Mouse (Mus musculus) heart, postnatal 4 days (tissue): ENCODE data around the gene Gm3285. TPM values are rescaled to one million over a fixed set of nuclear protein-coding genes. Genes with fewer than 3 reads are reported as not detected.

ENCODE experiments used
- DNase-seq: peaks from one replicate; pipeline ENCODE4 v3.0.0; 2021
- total RNA-seq, 2 experiments: library from RNA; stranded (reverse); gene quantifications; 2 replicates each; pipeline ENCODE4 v1.2.3; 2021

The Gm3285 gene
- not detected for total RNA-seq

DNA sequence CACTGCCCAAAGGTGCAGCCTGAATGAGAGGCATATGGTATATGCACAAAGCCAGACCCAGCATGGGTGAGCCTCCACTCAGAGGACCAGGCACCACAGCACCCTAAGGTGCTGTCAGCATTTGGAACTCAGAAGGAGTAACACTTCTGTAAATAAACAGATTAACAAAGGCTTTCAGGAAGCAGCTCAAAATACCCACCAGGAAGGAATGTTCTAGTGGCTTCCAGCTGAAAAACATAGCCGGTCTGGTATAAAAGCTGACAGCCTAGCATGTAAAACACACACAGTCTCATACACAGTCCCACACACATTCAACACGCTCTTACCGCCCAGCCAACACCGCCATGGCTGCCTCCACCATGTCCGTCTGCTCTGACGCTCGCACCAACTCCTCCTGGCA is at the start of gene Gm3285:
Gene Gm3285 (plus strand): TSS at position 301 of the 400 bp plus-strand sequence.
- no peak for DNase-seq

- no peak for DNase-seq
These were observed 47.4 kb upstream of the Gm3285 start, which contains the start of gene Gm2696 for GRCm38 (mm10) chr10:77814382-77814781. Gene Gm2696, plus strand, starts transcription at chr10:77814682.

DNA sequence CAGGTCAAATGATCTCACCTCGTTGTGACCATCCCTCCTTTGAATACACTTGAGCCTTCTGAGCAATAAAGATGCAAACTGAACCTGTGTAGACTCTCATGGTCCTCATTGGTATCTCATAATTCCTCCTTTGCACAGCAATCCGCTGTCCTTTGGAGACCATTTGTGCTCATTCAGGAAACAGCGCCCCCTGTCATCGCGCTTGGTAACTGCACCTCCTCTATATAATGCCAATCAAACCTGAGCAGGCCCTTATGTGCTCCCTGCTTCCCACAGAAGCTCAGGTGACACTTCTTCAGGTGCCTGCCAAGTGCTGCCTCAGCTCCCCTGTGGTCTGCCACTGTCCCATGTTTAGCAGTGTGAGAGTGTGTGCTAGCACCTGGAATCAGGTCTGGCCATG is 46.3 kb upstream of the Gm3285 start:
- peak; percentile 32 for DNase-seq

- no peak for DNase-seq
These were observed 43.3 kb upstream of the Gm3285 start for GRCm38 (mm10) chr10:77818523-77818922.

GRCm38 (mm10) chr10:77819203-77819602 is 42.6 kb upstream of the Gm3285 start:
- no peak for DNase-seq

DNA sequence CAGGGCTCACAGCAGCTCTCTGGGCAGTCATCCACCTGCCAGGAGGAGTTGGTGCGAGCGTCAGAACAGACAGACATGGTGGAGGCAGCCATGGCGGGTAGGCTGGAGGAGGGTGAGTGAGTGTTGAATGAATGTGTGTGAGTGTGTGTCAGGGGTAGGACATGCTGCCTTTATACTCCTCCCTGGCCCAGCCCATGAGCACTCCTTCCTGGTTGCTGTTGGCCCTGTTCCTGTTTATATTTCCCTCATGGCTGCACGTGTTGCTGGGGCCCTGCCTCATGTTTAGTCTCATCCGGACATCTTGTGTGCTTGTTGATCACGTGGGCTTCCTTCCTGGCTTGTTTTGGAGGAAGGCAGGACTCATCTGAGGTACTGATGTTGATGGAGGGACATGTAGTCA is 34.8 kb upstream of the Gm3285 start, which contains the start of gene Krtap10-4:
Gene Krtap10-4 (minus strand): TSS at position 145 of the 400 bp plus-strand sequence.
- no peak for DNase-seq

DNA sequence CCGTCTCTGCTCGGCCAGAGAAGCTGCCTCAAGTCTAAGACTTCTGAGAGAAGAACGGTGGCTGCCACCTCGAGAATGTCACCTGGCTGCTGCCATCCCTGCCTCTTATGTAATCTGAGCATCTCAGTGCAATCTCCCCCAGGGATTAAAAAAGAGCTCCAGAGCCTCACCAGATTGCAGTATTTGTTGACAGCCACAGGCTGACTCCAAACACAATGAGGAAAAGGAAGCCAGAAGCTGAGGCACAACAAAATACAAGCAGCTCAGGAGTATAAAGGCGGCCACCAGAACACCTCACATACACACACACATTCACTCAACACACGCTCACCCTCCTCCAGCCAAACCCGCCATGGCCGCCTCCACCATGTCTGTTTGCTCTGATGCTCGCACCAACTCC is 26.1 kb upstream of the Gm3285 start, which contains the start of gene Krtap10-10:
Gene Krtap10-10 (plus strand): TSS at position 301 of the 400 bp plus-strand sequence.
- DNase-seq, result no peak

DNA sequence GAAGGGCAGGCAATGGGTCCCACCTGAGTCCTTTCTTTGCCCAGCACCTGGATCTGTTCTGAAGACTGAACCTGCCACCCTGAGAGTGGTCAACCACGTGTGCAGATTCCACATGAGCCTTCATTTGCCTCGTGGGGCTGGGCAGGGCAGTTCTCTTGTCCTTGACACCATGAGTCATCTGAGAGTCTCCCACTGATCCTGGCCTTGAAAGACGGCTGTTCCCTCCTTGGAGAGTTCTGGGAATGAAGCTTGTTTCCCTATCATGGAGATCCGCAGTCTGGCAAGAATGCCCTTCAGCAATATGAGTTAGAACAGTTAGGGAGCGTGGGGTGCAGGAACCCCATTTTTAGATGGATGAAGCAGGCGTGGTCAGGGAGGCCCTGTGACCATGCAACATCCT is 22.8 kb upstream of the Gm3285 start:
- DNase-seq, result no peak

- no peak for DNase-seq
These were observed 15.3 kb upstream of the Gm3285 start, which contains the start of gene Gm36176 for GRCm38 (mm10) chr10:77846503-77846902. Gene Gm36176, plus strand, starts transcription at chr10:77846803.

DNA sequence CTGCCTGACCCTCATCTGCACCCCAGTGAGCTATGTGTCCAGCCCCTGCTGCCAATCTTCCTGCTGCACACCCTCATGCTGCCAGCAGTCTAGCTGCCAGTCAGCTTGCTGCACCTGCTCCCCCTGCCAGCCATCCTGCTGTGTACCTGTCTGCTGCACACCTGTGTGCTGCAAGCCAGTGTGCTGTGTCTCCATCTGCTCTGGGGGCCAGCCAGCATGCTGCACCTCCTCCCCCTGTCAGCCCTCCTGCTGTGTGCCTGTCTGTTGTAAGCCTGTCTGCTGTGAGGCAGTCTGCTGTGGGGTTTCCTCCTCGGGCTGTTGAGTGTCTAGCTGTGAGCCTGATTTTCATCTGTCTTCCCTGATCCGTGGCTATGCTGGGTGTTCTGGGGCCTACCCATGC is 14.8 kb upstream of the Gm3285 start:
- no peak for DNase-seq

DNA sequence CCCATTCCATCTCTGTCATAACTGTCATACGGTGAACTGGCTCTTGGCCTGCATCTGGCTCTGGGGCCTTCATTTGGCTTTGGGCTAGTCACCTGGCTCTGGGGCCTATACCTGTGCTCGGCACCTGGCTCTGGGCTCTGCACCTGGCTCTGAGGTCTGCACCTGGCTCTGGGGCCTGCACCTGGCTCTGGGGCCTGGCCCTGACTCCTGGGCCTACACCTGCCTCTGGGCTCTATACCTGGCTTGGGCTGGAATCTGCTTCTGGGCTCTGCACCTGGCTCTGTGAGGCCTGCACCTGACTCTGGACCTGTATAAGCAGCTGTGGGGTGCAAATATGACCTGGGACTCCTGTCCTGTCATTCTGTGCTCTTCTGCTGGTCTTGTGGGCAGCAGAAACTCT is 14.2 kb upstream of the Gm3285 start:
- no peak for DNase-seq

GRCm38 (mm10) chr10:77852559-77852958 is 9.2 kb upstream of the Gm3285 start, which contains the start of gene Gm10318:
Gene Gm10318, plus strand, starts transcription at chr10:77852859.
- DNase-seq, result no peak

GRCm38 (mm10) chr10:77864067-77864761 is 2.4 kb downstream of the Gm3285 start:
- peak; percentile 11 for DNase-seq

GRCm38 (mm10) chr10:77864762-77865143 is 3.0 kb downstream of the Gm3285 start:
- no peak for DNase-seq

DNA sequence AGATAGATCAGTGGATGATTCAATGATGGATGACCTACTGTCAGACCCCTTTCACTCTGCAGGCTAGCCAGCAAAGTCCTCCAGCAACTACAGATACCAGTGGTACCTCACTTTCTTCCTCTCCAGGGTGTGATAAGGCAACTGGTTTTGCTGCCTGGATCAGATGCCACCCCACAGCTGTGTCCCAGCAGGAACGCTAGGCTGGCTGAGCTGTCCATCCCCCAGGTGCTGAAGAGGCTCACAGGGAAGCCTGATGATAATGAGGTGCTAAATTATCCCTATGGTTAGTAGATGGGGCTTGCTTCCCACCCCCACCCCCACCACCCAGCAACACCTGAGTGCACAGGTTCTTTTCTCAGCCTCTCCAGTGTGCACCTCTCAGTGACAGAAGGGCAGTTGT is 5.8 kb downstream of the Gm3285 start:
- peak; percentile 42 for DNase-seq

GRCm38 (mm10) chr10:77869651-77870050 is 7.9 kb downstream of the Gm3285 start:
- no peak for DNase-seq

- peak; percentile 57 for DNase-seq
These were observed 17.2 kb downstream of the Gm3285 start for GRCm38 (mm10) chr10:77878985-77879384.

GRCm38 (mm10) chr10:77880305-77880704 is 18.5 kb downstream of the Gm3285 start:
- no peak for DNase-seq

DNA sequence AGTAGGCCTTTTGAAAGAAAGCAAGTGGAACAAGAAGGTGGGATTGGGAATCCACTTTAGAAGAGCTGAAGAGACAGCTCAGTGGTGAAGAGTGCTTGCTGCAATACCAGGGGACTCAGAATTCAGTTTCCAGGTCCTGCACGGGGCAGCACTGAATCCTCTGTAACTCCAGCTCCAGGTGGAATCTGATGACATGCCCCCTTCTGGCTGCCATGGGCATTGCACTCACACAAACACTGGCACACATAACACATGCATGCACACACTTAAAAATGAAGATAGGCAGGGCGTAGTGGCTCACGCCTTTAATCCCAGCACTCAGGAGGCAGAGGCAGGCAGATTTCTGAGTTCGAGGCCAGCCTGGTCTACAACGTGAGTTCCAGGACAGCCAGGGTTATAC is 20.8 kb downstream of the Gm3285 start:
- no peak for DNase-seq

GRCm38 (mm10) chr10:77886007-77886747 is 24.4 kb downstream of the Gm3285 start:
- DNase-seq, result peak; percentile 30

GRCm38 (mm10) chr10:77890987-77891565 is 29.3 kb downstream of the Gm3285 start:
- DNase-seq, result no peak

DNA sequence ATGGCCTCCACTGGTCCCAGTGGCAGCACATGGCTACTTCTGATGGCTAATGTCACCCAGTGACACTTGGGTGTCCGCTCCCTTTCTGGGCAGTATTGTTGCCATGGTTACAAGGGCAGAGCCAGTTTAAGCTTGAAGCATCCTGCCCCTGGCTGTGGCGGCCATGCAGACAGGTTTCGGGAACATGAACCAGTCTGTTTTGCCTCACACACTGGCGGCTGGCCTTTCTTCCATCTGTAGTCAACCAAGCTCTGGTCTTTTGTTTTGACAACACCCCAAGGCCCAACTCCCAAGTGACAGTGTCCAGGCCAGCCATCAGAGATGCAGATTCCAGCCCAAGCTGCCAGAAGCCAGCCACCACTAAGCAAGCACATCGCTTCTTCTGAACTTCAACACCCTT is 33.8 kb downstream of the Gm3285 start:
- DNase-seq, result peak; percentile 28

DNA sequence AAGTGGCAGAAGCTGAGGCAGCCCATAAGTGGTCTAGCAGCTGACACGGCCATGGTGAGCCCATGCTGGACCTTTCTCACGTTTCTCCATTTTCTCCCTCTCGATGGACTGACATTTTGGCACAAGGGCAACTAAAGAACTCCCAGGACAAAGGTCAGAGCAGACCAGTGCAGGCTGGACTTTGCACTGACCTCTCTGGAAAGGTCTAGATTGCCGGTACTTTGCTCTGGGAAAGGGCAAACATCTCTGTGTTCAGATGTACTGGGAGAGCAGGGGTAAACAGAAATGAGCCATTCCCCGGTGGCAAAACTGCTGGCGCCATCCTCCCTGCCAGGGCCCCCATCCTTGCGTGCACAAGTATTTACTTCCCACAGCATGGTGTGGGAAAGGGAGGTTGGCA is 38.4 kb downstream of the Gm3285 start:
- no peak for DNase-seq
